Mouse (Mus musculus) kidney, embryonic 16.5 days (tissue): ENCODE measurements around the gene Defb23. TPM values are rescaled to one million over a fixed set of nuclear protein-coding genes. Genes with fewer than 3 reads are reported as not detected.
A peak's percentile ranks its signal among the peaks of the same experiment; 100 is the strongest.

Experiments used
- ATAC-seq: fragments of 200-750 bp; cut with Nextera tagmentation; 2 replicates; pipeline ENCODE4 v1.8.0; 2017; ENCODE audit warnings: moderate TSS enrichment; ENCODE audit not compliant: low FRiP score, low TSS enrichment
- H3K27ac ChIP-seq: fragments of 300-500 bp; sonication (generic); 2 replicates; pipeline ENCODE4 v1.5.1; 2014; ENCODE audit warnings: low read length
- H3K27me3 ChIP-seq: fragments of 300-500 bp; sonication (generic); 2 replicates; pipeline ENCODE4 v1.6.1; 2014; ENCODE audit warnings: low read length, control low read depth, mixed read lengths; ENCODE audit not compliant: insufficient read depth
- H3K36me3 ChIP-seq: fragments of 300-500 bp; sonication (generic); 2 replicates; pipeline ENCODE4 v1.6.1; 2014; ENCODE audit warnings: low read length, control low read depth, mixed read lengths; ENCODE audit not compliant: insufficient read depth
- H3K4me1 ChIP-seq: fragments of 300-500 bp; sonication (generic); 2 replicates; pipeline ENCODE4 v1.6.1; 2014; ENCODE audit warnings: low read length, control low read depth, mixed read lengths; ENCODE audit not compliant: insufficient read depth
- H3K4me2 ChIP-seq: fragments of 300-500 bp; sonication (generic); replicated peaks from 2 replicates; pipeline ENCODE4 v1.6.1; 2014; ENCODE audit warnings: low read depth, low read length
- H3K4me3 ChIP-seq: fragments of 300-500 bp; sonication (generic); 2 replicates; pipeline ENCODE4 v1.5.1; 2014; ENCODE audit warnings: mild to moderate bottlenecking, low read length
- H3K9ac ChIP-seq: fragments of 300-500 bp; sonication (generic); replicated peaks from 2 replicates; pipeline ENCODE4 v1.6.1; 2014; ENCODE audit warnings: low read length
- H3K9me3 ChIP-seq: fragments of 300-500 bp; sonication (generic); 2 replicates; pipeline ENCODE4 v1.6.1; 2016; ENCODE audit warnings: low read length, control low read depth
- WGBS: fragments of 180-500 bp; shearing (Covaris S2); extraction: QIAGEN DNeasy Blood & Tissue Kit; methylation state at CpG from one replicate; pipeline ENCODE4 v1.1.7; 2014; 5-methylcytosine and 5-hydroxymethylcytosine counted together
- polyA plus RNA-seq: library from polyadenylated mRNA; unstranded; fragments of >200 nt; fragmentation: Nextera tagmentation; extraction: Ambion mirVana; gene quantifications from 2 replicates; pipeline ENCODE4 v1.2.1, GENCODE M21; 2015

The Defb23 gene
- polyA plus RNA-seq, 1 experiment from 2014 or later, result not detected

DNA sequence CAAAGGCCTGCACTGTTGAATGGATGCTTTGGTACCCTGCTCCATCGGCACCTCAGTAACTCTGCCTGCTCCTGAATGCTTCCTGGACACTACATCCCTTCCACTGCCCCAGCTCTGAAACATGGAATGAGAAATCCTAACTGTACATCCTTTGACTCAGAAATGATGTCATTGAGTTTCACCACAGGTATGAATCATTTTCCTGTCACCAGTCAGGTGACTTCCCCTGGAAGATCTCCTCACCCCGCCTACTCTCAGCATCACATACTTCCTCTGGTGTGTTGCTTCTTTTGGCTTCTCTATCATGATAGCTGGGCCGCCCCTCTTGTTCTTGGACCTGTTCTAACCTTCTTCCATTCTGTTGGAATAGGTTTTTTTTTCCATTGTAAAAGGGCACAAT is 16.5 kb upstream of the Defb23 start:
- Histone ChIP-seq H3K36me3 (no peaks in the 10 kb centered on the region), H3K27me3 (no peaks in the 10 kb centered on the region), H3K9ac (no peak overlapping the region), H3K9me3 (no peaks in the 10 kb centered on the region), H3K4me3 (no peak overlapping the region), H3K4me2 (no peak overlapping the region), H3K27ac (no peak overlapping the region), H3K4me1 (no peaks in the 10 kb centered on the region)
- 85% methylated on average over 3 of the region's 3 CpGs for WGBS
- no peak for ATAC-seq

DNA sequence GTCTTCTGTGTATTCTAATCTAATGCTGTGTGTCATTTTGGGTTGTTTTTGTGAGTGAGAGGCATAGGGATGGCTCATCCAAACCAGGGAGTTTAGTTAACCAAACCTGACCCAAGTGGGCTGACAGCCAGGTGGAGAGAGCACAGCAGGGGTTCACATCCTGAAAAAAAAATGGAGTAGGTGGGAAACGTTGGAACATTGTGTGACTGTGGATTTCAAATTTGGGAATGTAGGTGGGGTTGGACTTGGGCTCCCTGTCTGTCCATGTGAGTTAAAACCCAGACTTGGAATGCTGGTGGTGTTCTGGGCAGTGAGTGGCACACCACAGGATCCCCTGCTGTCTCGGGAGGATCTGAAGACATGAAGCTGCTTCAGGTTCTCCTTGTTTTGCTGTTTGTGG is 12.3 kb upstream of the Defb23 start, which contains the start of gene Defb20:
Gene Defb20, plus strand, starts transcription at position 301 of the 400 bp plus-strand sequence.
- 65% methylated on average over 2 of the region's 2 CpGs for WGBS
- H3K4me1 ChIP-seq, result no peaks in the 10 kb centered on the region
- H3K9me3 ChIP-seq, result no peaks in the 10 kb centered on the region
- ATAC-seq, result no peak
- no peaks in the 10 kb centered on the region for H3K27me3 ChIP-seq
- H3K9ac ChIP-seq, result no peak within 1 kb of the TSS
- no peak within 1 kb of the TSS for H3K27ac ChIP-seq
- H3K36me3 ChIP-seq, result no peaks in the 10 kb centered on the region
- no peak within 1 kb of the TSS for H3K4me3 ChIP-seq
- H3K4me2 ChIP-seq, result no peak within 1 kb of the TSS

DNA sequence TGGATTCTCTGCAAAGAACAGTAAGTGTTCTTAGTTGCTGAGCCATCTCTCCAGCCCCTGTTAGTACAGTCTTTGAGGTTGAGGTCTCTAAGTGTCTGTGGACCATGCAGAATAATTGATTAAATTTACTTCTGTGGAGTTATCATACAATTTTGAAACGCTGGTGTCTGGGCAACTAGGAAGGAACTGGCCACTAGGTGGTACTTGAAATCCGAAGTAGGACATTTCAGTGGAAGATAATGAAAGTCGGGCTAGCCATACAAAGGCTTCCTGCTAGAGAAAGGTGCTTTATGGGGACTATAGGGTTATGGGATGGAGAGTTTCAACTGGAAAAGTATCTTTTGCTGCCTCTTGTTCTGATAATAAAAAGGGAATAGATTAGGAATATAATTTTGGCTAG is 8.0 kb upstream of the Defb23 start:
- no peak overlapping the region for H3K4me2 ChIP-seq
- WGBS, result 22% methylated on average over 3 of the region's 3 CpGs
- H3K27me3 ChIP-seq, result no peaks in the 10 kb centered on the region
- no peaks in the 10 kb centered on the region for H3K36me3 ChIP-seq
- no peaks in the 10 kb centered on the region for H3K4me1 ChIP-seq
- no peak overlapping the region for H3K4me3 ChIP-seq
- ATAC-seq, result no peak
- H3K27ac ChIP-seq, result no peak overlapping the region
- H3K9ac ChIP-seq, result no peak overlapping the region
- H3K9me3 ChIP-seq, result no peaks in the 10 kb centered on the region

GRCm38 (mm10) chr2:152470973-152471372 is 6.6 kb upstream of the Defb23 start:
- no peak overlapping the region for H3K27ac ChIP-seq
- H3K9me3 ChIP-seq, result no peaks in the 10 kb centered on the region
- no peaks in the 10 kb centered on the region for H3K27me3 ChIP-seq
- H3K4me2 ChIP-seq, result no peak overlapping the region
- no peak for ATAC-seq
- H3K4me1 ChIP-seq, result no peaks in the 10 kb centered on the region
- no peak overlapping the region for H3K4me3 ChIP-seq
- WGBS, result 25% methylated on average over 7 of the region's 7 CpGs
- no peaks in the 10 kb centered on the region for H3K36me3 ChIP-seq
- no peak overlapping the region for H3K9ac ChIP-seq

DNA sequence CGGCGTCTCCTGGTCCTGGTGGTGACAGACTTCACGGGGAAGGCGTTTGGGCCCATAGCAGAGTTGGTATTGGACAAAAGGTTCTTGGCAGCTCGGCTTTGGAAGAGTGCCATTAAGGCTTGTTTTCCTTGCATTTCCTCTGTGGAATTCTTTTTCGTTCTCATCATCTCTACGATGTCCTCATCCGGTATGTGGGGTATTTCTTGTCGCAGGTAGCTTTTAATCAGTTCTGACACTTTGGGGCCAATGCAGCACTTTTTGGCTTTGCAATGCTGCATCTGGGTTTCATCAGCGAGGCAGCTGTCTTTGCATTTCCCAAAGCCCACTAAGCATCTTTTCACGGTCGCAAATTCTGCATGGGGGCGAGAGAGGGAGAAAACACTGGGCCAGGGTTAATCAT is 5.2 kb downstream of the Defb23 start:
- no peak overlapping the region for H3K4me3 ChIP-seq
- 45% methylated on average over 13 of the region's 13 CpGs for WGBS
- no peak overlapping the region for H3K4me2 ChIP-seq

GRCm38 (mm10) chr2:152452101-152452781 is 12.2 kb downstream of the Defb23 start:
- Histone ChIP-seq H3K27me3 (no peaks in the 10 kb centered on the region), H3K27ac (no peak overlapping the region), H3K9ac (no peak overlapping the region), H3K4me1 (0 out of 2 replicates have a peak, but pooled peaks cover 3% of the 10 kb centered on the region), H3K9me3 (no peaks in the 10 kb centered on the region), H3K4me2 (no peak overlapping the region), H3K36me3 (no peaks in the 10 kb centered on the region), H3K4me3 (no peak overlapping the region)
- 0 out of 2 replicates have a peak, but pooled peaks have one; percentile 52 for ATAC-seq
- 84% methylated on average over 4 of the region's 4 CpGs for WGBS

More for the DNA sequence above, 5.2 kb downstream of the Defb23 start:
- Histone ChIP-seq H3K27ac (no peak overlapping the region), H3K27me3 (peaks cover 3% of the 10 kb centered on the region; the same call in 1 of the 2 replicates), H3K36me3 (no peaks in the 10 kb centered on the region), H3K9me3 (no peaks in the 10 kb centered on the region), H3K4me1 (no peaks in the 10 kb centered on the region), H3K9ac (no peak overlapping the region)
- ATAC-seq, result no peak

GRCm38 (mm10) chr2:152450241-152450640 is 14.2 kb downstream of the Defb23 start:
- WGBS, result 5% methylated on average over 5 of the region's 5 CpGs
- H3K27ac ChIP-seq, result no peak overlapping the region
- H3K4me3 ChIP-seq, result no peak overlapping the region
- 0 out of 2 replicates have a peak, but pooled peaks cover 3% of the 10 kb centered on the region for H3K4me1 ChIP-seq
- no peak for ATAC-seq
- H3K27me3 ChIP-seq, result no peaks in the 10 kb centered on the region
- no peak overlapping the region for H3K9ac ChIP-seq
- no peaks in the 10 kb centered on the region for H3K9me3 ChIP-seq
- H3K36me3 ChIP-seq, result no peaks in the 10 kb centered on the region
- no peak overlapping the region for H3K4me2 ChIP-seq

DNA sequence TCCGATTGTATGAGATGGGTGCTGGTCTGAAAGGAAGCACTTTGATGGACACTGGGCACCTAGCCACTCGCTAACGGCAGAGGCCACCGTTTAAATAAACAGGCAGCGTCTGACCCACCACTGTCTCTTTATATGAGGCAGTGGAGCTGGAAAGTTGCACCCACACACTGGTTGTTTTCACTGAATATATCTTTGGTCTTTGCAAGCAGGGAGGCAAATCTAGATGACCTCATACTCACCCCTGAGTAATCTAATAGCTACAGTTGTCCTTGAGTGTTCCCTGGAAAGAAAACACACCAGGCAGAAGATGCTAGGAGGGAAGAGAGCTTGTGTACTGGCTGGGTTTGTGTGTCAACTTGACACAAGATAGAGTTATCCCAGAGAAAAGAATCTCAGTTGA is 17.0 kb downstream of the Defb23 start:
- Histone ChIP-seq H3K9me3 (no peaks in the 10 kb centered on the region), H3K27me3 (no peaks in the 10 kb centered on the region), H3K4me3 (no peak overlapping the region), H3K4me1 (peaks cover 10% of the 10 kb centered on the region; the same call in 1 of the 2 replicates), H3K4me2 (no peak overlapping the region), H3K36me3 (no peaks in the 10 kb centered on the region), H3K9ac (no peak overlapping the region), H3K27ac (no peak overlapping the region)
- ATAC-seq, result no peak
- 14% methylated on average over 5 of the region's 5 CpGs for WGBS

DNA sequence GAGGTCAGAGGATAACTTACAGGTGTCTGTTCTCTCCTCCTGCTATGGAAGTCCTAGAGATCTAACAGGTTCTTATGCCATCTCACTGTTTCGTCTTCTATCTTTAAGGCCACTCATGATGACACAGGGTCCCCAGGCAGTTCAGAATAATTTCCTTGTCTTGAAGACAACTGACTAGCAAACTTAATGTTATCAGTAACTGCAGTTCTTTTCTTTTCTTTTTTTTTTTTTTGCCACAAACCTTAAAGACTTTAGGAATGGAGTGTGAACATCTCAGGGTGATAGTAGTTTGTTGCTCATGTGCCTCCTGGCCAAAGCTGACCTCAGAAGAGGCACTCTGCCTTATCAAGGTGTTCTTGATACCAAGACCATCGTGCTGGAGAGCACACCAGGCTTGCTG is 17.8 kb downstream of the Defb23 start:
- no peaks in the 10 kb centered on the region for H3K9me3 ChIP-seq
- no peak overlapping the region for H3K4me3 ChIP-seq
- no peak for ATAC-seq
- no peaks in the 10 kb centered on the region for H3K36me3 ChIP-seq
- H3K4me1 ChIP-seq, result peaks cover 15% of the 10 kb centered on the region
- H3K27me3 ChIP-seq, result no peaks in the 10 kb centered on the region
- no peak overlapping the region for H3K9ac ChIP-seq
- H3K27ac ChIP-seq, result no peak overlapping the region
- H3K4me2 ChIP-seq, result no peak overlapping the region
- WGBS, result 77% methylated on average over 2 of the region's 2 CpGs

DNA sequence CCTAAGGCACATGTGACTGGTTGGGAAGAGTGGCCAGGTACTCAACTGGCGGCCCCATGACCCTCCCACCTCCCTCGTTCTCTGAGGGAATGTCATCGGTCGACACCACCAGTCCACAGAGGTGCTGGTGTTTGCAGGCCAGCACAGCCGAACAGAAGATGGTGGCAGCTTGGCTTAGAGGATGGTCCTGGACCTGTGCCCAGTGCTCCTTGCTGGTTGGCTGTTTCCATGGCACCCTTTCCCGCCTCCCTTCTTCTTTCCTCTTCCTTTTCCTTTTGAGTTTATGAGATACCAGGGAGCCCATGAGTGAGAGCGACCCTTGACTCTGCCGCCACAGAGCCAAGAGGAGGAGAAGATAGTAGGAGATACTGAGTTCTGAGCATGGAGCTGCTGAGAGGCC is 21.1 kb downstream of the Defb23 start:
- WGBS, result 88% methylated on average over 8 of the region's 8 CpGs
- Histone ChIP-seq H3K4me3 (no peak overlapping the region), H3K4me2 (no peak overlapping the region), H3K27ac (no peak overlapping the region), H3K4me1 (peaks cover 12% of the 10 kb centered on the region), H3K36me3 (no peaks in the 10 kb centered on the region), H3K9me3 (no peaks in the 10 kb centered on the region), H3K9ac (no peak overlapping the region), H3K27me3 (no peaks in the 10 kb centered on the region)
- ATAC-seq, result no peak
